Mouse (Mus musculus) cerebellum, postnatal 25 days (tissue): Measurements from ENCODE around the gene Foxred1.

Source experiments
- DNase-seq, 2 experiments: peaks; one replicate each; pipeline ENCODE4 v3.0.0; 2021; ENCODE audit warnings: mixed read lengths in 2 of 2

Foxred1 gene

DNA sequence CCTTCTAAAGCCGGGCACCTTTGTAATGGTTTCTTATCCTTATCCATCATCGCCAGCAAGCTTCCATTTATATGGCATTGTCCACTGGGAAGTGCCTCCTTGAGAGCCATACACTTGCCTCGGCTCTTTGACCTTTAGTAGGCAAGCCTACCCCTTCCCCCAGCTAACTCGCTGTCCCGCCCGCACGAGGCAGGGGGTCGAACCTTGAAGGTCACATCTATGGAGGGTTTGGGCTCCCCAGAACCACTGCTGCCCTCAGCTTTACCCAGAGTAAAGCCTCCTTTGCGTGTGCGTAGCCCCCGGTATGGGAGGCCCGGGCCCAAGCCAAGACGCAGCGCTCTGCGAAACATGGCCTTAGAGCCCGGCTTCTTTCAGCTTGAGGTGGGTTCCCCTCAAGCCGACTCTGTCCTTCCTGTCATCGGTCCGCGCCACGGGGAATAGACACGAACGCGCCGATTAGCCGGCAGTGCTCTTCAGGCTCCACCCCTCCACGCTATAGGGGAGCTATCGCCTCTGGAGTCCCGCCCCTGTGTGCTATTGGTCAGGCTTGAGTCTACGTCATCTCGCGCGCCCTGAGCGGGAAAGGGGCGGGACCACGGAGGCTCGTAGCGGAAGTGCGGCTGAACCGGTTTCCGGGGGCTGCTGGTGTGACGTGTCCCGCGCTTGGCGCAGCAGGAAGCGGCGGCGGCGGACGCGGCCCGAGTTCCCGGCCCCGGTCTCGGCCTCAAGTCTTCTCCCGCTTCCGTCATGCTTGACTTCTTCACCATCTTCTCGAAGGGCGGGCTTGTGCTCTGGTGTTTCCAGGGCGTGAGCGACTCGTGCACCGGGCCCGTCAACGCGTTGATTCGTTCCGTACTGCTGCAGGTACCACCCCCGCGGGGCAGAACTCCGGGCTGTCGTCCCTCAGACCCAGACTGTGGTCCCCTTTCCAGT is at the start of gene Foxred1:
Gene Foxred1 (minus strand): TSS at position 514 of the 933 bp plus-strand sequence.
- peak; percentile 98 to 99 for DNase-seq

DNA sequence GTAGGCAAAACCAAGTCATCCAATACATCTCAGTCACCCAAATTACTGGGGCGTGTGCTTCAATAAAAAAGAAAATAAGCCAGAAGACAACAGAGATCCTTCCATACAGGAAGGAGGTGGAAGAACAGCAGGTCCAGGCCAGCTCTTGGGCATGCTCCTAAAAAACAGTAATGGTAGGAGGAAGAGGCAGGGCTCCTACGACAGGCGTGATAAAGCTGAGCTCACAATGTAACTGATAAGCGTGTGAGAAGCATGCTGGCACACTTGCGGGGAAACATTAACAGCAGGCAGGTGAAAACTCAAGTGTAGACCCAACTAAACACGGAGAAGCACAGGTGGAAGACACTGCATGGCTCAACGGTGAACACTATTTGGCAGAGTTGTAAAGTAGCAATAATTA is 46.5 kb upstream of the Foxred1 start:
- no peak for DNase-seq

DNA sequence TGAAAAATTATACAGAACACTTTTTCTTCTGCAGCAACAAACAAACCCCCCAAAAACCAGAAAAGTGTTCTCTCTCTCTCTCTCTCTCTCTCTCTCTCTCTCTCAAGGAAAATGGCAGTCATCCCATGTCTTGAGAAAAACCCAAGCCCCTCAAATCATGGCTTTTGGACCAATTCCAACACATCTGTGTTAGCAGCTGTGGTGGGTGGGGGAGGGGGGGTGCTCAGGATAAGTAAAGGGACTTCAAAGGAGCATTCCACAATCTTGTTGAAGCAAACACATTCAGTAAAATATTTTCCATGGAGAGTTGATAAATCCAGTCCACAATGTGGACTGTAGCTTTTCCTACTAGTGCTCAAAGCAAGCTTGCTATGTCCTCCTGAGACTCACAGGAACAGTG is 38.6 kb upstream of the Foxred1 start:
- DNase-seq: no peak

DNA sequence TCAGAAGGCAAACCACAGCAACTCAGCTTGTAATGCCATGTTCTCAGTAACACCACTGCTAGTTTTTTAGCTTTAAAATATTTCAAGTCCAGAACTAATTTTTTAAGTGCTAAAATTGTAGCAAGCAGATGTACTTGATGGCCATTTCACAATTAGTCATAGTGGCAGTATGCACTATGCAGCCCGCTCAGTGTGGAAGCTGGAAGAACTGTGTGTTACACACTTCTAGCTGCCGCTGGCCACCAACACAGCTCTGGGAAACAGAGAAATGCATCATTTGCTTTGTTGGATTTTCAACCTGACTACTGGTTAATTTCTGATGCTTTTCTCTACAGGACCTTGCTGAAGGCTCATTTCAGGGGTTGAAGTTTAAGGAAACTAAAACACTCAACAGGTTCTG is 36.5 kb upstream of the Foxred1 start:
- DNase-seq: no peak

DNA sequence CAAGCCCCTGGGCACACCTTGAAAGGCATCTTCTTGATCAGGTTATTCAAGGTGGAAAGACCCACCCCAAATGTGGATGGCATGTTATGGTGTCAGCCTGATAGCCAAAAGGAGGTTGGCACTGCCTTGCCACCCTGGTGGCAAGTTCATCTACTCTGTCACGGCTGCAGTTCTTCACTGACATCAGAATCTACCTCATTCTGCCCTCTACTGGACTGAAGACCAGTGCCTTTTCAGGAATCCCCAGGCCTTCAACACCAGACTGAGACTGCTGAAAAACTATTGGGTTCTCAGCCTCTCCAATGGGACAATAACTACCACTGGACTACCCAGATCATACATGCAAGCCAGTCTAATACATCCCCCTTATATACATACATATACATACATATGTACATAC is 28.9 kb upstream of the Foxred1 start:
- no peak for DNase-seq

DNA sequence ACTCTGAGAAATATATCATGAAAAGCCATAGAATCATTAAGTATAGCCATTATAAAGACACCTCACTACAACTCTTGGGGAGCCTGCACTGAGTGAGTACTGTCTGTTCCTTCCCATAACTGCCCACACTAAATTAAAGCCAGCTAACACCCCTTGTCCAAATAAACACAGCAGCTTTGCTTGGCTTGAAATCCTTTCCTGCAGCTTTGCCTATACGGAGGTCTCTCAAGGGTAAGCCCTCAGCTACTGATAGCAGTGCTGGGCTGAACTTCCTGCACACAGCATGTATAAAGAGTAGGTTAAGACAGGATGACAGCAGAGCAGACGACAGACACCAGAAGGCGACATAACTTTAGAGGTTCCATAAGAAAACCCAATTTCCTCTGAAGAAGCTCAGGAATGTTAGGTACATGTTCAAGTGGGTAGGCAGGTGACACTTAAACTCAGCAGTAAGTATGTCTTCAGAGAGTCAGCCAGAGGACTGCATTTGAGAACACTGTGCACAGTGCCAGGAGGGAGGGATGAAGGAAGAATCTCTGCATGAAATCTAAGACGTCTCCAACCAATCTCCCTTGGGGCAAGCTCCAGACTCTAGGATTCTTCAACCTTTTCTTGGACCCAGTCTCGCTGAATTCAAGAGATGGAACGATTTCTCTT is 28.2 kb upstream of the Foxred1 start:
- DNase-seq: no peak

DNA sequence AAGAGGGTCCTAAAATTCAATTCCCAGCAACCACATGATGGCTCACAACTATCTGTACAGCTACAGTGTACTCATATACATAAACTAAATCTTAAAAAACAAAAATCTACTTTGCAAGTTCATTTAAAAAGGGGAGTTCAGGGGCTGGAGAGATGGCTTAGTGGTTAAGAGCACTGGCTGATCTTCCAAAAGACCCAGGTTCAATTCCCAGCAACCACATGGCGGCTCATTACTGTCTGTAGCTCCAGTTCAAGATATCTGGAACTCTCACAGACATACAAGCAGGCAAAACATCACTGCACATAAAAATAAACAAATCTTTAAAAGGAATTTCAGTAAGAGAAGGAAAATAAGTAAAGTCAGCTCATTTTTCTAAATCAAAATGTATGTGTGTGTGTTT is 27.5 kb upstream of the Foxred1 start:
- no peak for DNase-seq

DNA sequence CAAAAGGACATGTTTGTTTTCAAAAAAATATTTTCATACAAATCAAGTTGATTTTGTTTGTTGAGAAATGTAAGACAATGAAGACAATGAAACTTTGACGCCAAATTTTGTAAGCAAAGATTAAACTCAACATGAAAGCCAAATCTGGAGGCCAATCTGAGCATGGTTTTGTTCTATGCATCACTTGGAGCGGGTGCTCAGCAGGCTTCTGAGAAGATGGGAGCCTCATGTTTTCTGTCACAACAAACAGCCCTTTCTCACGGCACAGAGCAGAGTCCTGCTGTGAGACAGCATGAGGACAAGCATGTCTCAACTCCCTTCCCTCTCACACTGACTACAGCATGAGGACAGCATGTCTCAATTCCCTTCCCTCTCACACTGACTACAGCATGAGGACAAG is 25.1 kb upstream of the Foxred1 start:
- DNase-seq: no peak

DNA sequence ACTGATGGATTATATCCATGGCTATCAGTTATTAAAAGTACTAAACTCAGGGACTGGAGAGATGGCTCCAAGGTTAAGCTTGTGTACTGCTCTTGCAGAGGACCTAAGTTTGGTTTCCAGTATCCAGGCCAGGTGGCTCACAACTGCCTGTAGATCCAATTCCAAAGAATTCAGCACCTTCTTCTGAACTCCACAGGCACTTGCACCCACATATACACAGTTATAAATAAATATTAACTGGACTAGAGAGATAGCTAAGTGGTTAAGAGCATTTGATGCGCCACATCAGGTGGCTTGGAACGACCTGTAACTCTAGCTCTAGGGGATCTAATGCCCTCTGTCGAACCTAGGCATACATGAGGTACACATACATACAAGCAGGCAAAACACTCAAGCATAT is 17.8 kb upstream of the Foxred1 start:
- DNase-seq: no peak

DNA sequence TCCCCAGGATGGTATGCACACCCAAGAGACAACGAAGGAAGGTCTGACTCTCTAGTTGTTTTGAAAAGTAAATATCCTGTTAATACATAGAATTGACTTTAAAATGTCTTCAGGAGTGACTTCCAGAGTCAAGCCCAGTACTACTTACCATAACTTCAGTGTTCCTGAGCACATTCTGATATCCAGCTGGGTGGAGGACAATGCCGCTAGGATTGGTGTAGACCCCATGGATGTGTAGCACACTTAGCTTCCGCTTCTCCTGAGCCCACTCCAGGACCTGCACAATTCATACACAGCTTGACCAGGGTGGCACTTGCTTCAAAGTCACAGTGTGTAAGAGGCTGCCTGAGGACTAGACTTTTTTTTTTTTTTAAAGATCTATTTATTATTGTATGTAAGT is 12.6 kb upstream of the Foxred1 start:
- DNase-seq: no peak

DNA sequence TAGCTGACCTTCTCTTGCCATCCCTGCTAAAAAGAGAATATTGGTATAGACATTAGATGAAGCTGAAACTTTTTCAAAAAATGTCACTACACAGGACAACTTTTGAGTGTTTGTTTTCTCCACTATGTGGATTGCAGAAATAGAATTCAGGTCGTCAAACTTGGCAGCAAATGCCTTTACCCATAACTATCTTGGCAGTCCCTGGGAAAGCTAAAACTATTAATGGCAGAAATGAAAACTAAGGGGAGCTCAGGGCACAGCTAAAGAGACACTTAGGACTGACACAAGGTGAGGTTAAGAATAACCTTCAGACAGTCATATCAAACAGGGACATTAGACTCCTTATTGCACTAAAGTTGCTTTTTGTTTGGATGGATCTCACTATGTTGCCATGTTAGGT is 7.1 kb upstream of the Foxred1 start:
- DNase-seq: no peak

DNA sequence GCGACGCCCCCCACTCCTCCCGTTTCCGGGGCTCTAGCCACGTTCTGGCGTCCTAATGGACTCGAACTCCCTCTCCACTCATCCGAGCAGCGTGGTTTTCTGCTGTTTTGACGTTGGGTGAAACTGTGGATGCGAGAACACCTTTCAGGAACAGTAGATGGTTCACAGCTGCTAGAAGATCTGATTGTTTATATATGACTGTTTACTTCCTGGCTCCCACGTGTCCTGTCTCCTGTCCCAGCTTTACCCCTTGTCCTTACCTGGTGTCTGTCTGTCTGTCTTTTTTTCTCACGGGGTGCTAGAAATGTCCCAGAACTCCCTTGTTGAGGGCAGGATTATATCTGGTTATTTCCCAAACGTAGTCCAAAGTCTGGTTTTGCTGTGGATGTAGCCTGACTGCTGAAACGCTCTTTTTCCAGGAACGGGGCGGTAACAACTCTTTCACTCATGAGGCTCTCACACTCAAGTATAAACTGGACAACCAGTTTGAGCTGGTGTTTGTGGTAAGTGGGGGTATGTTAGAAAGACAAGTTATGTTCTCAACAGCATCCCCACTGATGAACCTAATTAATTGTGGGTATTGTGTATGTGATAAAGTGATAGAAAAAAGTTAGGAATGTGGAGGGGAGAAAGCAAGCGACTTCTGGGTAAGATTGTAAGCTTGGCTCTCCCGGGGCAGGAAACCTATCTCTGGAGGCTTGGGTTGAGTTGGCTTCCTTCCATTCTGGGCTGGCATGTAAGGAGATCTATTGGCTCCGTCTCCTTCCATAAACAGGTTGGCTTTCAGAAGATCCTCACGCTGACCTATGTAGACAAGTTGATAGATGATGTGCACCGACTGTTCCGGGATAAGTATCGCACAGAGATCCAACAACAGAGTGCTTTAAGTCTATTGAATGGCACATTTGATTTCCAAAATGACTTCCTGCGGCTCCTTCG is 987 bp upstream of the Foxred1 start:
- DNase-seq: peak in 1 of 2 experiments; percentile 28

DNA sequence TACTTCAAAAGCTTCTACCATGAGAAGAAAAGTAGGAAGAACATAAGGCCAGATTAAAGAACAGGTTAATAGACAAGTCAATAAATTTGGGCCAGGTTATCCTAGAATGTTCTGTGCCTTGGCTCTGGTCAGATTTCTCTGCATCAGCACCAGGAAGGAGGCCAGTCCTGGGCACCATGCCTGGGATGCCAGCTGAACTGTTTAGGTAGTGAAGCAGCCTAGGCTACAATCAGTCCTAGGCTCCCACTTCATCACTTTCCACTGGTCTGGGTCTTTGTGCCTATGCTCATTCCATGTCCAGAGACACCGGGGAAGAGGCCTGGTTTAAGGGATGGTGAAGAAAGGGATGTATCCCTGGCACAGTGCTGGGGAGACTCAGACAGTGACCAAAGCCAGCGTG is 6.4 kb downstream of the Foxred1 start:
- peak; percentile 22 to 58 for DNase-seq

DNA sequence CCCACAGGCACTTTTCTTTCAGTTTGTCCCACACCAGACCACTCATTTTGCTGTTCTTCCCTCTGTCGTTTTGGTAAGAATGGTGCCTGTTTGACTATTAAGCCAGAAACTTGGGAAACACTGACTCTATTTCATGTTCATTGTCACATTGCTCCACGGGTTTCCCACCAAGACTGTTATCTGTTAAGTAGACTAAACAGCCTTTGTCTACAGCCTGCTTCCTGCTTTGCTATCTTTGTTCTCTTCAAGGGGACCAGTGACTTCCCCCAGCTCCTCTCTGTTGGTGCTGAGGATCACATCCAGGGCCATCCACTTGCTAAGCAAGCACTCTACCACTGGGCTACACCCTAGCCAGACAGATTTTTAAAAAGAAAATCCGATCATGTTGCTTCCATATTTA is 7.3 kb downstream of the Foxred1 start:
- DNase-seq: no peak

DNA sequence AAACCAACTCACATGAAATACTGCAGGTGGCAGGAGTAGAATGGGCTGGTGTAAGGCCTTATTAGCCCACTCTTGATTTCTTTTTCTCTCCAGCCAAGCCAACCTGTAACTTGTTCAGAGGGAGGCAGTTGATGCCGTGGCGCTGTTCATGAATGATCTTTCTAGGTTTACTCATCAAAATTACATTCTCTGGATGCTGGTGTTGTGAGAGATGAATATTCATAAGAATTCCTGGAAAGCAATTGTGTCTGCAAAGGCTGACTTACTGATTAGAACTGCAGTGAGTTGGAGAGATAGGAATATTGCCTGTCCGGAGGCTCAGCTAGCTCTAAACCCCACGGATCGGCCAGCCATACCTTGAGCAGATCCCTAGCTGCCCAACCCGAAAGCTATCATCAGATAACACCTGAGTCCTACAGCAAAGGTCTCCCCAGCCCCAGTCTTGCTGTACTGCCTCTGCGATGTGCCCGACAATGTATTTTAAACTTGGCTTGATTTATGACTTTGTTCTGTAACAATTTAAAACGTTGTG is 10.3 kb downstream of the Foxred1 start:
- no peak for DNase-seq

DNA sequence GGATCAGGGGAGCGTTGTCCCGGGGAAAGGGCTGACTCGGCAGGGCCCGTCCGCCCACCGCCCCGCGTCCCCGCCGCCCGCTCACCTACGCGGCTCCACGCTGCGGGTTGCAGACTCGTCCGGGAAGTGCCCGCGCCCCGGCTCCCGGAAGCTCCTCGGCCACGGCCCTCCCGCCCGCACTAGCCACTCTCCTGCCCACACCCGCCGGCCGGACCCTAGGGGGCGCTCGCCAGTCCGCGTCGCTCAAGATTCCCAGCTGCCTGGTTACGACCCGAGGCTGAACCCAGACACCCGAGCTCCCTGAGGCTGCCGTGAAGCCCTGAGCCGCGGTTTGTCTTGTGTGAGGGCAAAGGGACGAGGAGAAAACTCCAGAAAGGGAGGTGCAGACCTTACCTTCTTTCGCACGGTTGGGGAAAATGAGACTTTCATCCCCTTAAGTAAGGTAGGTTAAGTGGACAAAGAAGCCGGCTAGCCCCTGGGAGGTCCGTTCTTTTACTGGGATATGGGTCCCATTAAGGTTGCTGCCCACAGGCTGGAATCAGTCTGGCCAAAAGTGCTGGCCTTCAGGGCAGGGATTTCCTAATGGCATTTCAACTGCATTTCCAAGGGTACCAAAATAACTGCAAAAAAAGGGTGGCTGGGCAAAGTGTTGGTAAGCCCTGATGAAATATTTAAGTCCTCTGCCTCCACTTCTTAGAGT is 10.9 kb downstream of the Foxred1 start, which contains the start of the genes Srpr and Tirap:
Gene Srpr (plus strand): TSS at position 404 of the 700 bp plus-strand sequence.
Gene Tirap (minus strand): TSS at position 520 of the 700 bp plus-strand sequence.
- peak; percentile 92 to 95 for DNase-seq

DNA sequence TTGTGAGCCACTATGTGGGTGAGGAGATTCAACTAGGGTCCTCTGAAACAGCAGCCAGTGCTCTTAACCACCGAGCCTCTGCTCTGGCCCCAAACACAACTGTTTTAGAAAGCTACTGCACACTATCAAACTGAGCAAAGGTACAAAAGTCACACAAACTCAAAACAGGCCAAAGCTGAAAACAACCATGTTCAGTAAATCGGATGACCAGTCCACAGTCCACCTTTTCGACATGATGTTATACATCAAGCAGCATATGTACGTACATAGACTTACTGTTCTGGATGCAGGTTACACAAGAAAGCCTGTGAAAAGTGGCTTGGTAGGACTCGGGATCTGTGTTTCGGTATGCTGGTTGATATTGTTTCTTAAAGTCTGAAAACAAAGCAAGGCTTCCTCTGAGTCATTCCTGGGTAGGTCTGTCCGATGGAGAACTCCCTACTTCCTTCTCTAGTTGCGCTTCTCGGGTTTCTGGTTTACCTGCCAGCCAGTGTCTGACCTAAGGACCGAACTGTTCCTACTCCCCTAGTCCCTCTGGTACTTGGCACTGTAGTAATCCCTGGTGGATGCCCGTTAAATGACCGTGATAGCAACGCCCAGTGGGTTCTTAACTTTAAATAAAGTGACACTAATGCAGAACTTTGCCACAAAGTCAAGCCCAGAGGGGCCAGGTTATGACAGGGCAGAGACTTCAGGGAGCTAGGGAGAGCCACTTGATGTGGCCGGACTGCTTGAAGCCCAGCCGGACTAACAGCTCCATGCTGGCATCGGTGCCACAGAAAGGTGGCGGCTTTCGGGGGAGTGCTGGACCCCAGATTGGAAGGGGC is 11.7 kb downstream of the Foxred1 start:
- no peak for DNase-seq

DNA sequence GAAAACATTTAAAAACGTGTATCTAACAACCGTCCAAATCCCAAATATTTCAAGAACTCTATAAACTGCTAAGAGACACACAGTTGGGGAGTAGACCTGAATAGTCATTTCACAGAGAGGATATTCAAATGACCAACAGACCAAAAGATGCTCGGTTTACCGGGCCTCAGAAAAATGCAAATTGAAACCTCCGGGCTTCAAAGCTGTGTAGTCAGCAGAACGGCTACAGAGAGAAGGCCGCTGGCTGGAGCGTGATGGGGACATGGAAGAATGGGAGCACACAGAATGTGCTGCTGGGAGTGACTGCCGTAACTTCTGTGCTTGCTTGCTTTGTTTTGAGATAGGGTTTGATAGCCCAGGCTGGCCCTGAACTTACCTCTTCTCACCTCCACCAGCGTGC is 12.5 kb downstream of the Foxred1 start:
- DNase-seq: no peak

DNA sequence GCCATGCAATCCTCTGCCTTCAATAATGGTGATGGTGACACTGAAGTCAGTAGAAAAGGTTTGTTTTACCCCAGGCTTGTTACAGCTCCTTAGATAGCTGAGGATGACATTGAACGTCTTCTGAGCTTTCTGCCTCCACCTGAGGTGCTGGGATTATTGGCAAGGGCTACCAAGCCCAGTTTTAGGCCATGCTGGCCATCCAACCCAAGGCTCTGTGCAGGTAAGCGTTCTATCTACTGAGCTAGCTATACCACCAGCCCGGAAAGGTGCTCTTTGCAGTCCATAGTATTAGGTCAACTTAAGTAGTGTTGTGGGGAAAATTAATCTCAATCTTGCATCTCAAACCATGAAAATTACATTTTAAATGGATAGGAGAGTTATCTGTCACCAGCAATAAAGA is 13.2 kb downstream of the Foxred1 start:
- DNase-seq: no peak

DNA sequence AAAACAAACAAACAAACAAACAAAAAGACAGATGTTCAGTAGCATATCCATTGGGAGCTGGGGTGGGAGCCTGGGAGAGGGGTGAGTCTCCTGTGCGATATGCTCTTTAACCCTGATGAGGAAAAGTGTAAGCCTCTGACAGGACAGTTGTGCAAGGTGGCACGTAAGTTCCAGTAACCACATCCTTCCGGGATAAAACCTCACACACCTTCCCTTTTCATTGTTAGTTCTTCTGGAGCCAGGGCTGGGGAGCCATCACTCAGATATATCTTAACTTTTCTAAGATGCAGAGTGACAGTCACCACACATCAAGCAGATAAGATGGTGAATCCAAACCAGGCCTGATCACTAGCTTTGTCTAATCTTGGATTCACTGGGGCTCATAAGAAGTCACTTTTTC is 16.8 kb downstream of the Foxred1 start:
- no peak for DNase-seq

DNA sequence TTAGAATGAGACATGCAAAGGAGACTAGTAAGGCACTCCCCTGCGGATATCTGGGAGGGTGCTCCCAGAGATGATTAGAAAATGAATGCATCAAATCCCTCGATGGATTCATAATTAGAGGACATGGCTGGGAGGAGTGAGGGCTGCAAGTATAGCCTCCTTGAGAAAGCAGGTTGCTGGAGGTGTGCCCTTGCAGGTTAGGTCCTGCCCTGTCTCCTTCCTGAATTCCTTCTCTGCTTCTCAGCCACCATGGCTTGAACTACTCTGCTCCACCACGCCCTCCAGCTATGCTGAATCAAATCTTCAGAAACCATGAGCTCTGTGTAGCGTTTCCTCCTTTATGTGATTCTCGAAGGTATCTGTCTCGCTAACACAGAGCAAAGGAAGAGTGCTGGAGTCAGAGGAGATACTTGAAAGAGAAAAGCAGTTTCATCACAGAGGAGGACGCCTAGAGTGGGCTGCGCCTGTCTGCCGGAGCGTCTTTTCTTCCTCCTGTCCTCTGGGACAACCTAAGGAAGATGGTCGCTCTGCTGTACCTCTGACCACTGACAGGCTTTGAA is 17.8 kb downstream of the Foxred1 start:
- DNase-seq: no peak
